Mouse (Mus musculus): ENCODE data around the gene Sertad2. TPM values are rescaled to one million over a fixed set of nuclear protein-coding genes. Genes with fewer than 3 reads are reported as not detected.
A peak's percentile ranks its signal among the peaks of the same experiment; 100 is the strongest.

Gene Sertad2
- polyA plus RNA-seq, 1 experiment from 2014 or later = 30.9 TPM

DNA sequence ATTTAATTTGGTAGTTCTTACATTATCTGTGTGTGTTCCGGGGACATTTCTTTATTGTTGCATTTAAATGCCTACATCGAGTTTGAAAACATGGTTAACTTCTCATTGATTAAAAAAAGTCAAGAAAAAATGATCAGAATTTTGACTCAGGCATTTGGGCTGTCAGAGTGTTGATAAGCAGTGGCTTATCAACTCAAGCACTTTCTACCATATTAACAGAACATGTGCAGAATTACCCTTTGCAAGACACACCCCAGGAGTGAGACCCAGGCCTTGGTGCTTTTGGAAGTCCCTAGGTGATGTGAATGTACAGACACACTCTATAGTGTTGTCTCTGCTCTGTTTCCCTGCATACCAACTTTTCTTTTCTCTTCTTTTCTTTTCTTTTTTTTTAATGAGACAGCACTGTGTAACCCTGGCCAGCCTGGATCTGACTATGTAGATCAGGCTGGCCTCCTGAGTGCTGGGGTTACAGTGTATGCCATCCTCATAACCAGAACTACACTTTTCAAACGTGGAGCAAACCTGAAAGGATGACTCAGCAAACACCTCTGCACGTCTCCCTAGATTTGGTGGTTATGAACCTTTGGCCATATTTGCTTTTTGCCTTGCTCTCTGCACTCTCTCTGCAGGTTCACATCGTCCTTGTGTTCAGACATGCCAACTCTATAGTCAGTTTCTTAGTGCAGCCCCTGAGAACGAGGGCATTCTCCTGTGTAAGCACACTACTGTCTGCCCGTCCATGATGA lies 13.3 kb downstream of the Sertad2 start:
- Histone ChIP-seq H3K36me3 (replicated peaks; ENCODE audit: control insufficient read depth, insufficient read depth) (no peaks in the 10 kb centered on the region), H3K9ac (no peak overlapping the region), H3K4me2 (replicated peaks) (no peak overlapping the region), H3K27ac (no peak overlapping the region), H3K4me1 (replicated peaks; ENCODE audit: control insufficient read depth, insufficient read depth, low read length) (no peaks in the 10 kb centered on the region), H3K27me3 (ENCODE audit: control insufficient read depth, insufficient read depth, low read length) (no peaks in the 10 kb centered on the region), H3K4me3 (replicated peaks; ENCODE audit: low read length) (no peak overlapping the region), H3K9me3 (ENCODE audit: control insufficient read depth, low read length) (no peaks in the 10 kb centered on the region)
- DNase-seq (ENCODE audit: low spot score) (no peak), ATAC-seq (ENCODE audit: low FRiP score) (no peak)
- 87% methylated on average over 7 of the region's 7 CpGs for WGBS

DNA sequence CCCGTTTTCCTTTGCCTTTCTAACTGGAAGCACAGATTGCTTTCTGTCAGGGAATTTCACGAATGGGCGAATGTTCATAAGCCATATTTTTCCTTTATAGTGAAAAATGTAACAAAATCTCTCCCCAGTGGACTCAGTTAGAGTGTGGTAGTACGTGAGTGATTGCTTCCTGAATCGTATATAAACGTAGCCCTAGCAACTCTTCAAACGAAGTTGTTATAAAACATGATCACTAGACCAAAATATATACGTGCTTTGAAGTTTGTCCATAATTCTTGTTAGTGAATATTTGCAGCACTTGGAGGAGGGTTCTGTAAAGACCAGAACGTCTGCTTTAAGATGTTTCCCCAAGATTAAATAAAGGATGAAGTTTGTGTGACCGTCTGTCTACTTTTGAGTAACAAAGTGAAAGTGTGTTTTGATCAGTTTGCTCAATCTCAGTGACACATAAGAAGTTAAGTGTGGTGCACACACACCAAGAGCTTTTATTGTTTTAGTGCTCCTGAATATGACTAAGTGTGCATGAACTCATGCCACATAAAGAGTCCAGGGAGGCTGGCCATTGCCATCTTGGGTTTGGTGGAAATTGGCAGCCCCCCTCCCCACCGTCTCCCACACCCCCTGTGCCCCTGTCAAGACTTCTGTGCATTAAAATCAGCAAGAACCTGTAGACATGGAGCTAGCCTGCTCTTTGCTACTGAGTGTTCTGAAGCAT lies 16.3 kb downstream of the Sertad2 start:
- no peak overlapping the region for H3K27ac ChIP-seq
- no peak for ATAC-seq (ENCODE audit: low FRiP score)

DNA sequence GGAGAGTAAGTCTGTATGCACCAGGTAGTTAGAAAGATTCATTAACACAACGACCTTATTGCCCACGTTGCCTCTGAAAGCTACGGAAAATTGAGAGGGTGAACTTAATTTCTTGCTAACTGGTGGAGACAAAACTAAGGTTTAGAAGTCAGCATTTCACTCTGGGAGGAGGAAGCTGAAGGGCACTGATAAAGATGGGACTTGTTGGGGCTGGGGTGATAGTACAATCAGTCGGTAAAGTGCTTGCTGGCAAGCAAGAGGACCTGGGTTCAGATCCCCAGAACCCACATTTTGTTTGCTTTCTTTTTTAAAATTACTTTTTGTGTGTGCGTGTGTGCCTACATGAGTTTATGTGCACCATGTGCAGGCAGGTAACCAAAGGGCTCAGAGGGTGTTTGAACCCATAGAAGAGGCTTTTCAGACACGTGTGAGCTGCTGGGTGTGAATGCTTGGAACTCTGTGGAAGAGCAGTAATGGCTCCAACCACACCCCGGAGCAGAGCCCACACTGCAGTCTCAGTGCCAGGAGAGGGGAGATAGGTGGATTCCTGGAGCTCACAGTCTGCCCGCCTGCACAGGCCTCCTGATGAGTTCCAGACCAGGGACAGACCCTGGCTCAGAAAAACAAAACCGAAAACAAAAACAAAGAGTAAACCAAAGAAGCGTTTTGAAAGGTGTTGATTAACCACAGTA lies 17.0 kb downstream of the Sertad2 start:
- H3K4me3 ChIP-seq (replicated peaks; ENCODE audit: low read length) = no peak overlapping the region
- no peak for DNase-seq (ENCODE audit: low spot score)
- 78% methylated on average over 10 of the region's 10 CpGs for WGBS
- H3K9ac ChIP-seq = no peak overlapping the region
- H3K4me2 ChIP-seq (replicated peaks) = no peak overlapping the region
- no peaks in the 10 kb centered on the region for H3K36me3 ChIP-seq (replicated peaks; ENCODE audit: control insufficient read depth, insufficient read depth)
- H3K4me1 ChIP-seq (replicated peaks; ENCODE audit: control insufficient read depth, insufficient read depth, low read length) = peaks cover 5% of the 10 kb centered on the region
- no peaks in the 10 kb centered on the region for H3K27me3 ChIP-seq (ENCODE audit: control insufficient read depth, insufficient read depth, low read length)
- H3K9me3 ChIP-seq (ENCODE audit: control insufficient read depth, low read length) = no peaks in the 10 kb centered on the region
- ATAC-seq (ENCODE audit: low FRiP score) = no peak
- no peak overlapping the region for H3K27ac ChIP-seq

More for the DNA sequence above, 16.3 kb downstream of the Sertad2 start:
- H3K4me1 ChIP-seq (replicated peaks; ENCODE audit: control insufficient read depth, insufficient read depth, low read length) = peaks cover 5% of the 10 kb centered on the region
- H3K9ac ChIP-seq = no peak overlapping the region
- H3K4me3 ChIP-seq (replicated peaks; ENCODE audit: low read length) = no peak overlapping the region
- no peaks in the 10 kb centered on the region for H3K27me3 ChIP-seq (ENCODE audit: control insufficient read depth, insufficient read depth, low read length)
- H3K36me3 ChIP-seq (replicated peaks; ENCODE audit: control insufficient read depth, insufficient read depth) = no peaks in the 10 kb centered on the region
- WGBS = 79% methylated on average over 11 of the region's 11 CpGs
- H3K9me3 ChIP-seq (ENCODE audit: control insufficient read depth, low read length) = no peaks in the 10 kb centered on the region
- no peak for DNase-seq (ENCODE audit: low spot score)
- H3K4me2 ChIP-seq (replicated peaks) = no peak overlapping the region

DNA sequence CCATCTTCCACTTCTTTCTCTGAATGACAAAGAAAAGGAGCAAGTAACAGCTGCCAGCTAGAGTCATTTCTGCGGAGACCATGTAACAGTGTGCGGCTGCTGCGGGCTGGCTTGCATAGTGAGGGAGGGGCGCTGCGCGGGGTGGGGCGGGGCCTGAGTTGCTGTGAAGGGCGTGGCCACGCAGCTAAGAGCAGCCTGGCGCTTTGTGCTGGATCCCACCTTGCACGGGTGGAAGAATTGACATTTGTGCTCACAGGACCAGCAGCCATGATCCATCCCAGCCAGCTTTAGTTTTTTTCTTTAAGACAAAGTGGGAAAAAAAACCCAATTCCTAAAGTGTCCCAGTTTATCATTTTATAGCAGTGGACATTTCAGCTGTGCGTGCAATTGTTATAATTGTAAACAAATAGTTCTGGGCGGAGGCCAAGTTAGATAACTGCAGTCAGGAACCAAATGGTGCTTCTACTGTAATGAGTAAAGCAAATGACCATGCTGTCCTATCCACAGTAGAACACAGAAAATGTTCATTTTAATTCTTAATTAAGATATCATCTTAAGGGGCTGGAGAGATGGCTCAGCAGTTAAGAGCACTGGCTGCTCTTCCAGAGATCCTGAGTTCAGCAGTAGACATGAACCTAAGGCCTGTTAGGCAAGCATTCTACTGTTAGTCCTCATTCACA lies 18.4 kb downstream of the Sertad2 start:
- H3K4me3 ChIP-seq (replicated peaks; ENCODE audit: low read length) = peak overlapping the region; percentile 18
- peak overlapping the region; percentile 76 for H3K27ac ChIP-seq
- H3K9me3 ChIP-seq (ENCODE audit: control insufficient read depth, low read length) = no peaks in the 10 kb centered on the region
- DNase-seq (ENCODE audit: low spot score) = peak; percentile 81
- WGBS = 10% methylated on average over 13 of the region's 13 CpGs
- H3K4me2 ChIP-seq (replicated peaks) = peak overlapping the region; percentile 45
- H3K9ac ChIP-seq = peak overlapping the region; percentile 45
- H3K36me3 ChIP-seq (replicated peaks; ENCODE audit: control insufficient read depth, insufficient read depth) = no peaks in the 10 kb centered on the region
- ATAC-seq (ENCODE audit: low FRiP score) = peak; percentile 98
- H3K4me1 ChIP-seq (replicated peaks; ENCODE audit: control insufficient read depth, insufficient read depth, low read length) = peaks cover 5% of the 10 kb centered on the region
- no peaks in the 10 kb centered on the region for H3K27me3 ChIP-seq (ENCODE audit: control insufficient read depth, insufficient read depth, low read length)

DNA sequence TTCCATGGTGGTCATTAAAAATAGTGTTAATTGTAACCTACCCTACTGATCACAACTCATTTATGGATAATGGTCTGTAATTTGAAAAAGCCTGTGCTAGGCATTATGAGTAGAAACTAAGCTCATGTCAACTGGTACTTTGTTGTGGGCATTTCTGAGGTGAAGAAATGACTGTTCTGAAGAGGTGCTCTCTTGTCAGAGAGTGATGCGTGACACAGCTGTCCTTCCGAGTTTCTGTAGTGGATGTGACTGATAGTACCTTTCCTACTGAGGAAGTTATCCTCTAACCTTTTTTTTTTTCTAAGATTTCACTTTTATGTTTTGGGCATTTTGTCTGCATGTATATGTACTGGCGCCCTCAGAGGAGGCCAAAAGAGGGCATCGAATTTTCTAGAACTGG lies 22.0 kb downstream of the Sertad2 start:
- Histone ChIP-seq H3K4me2 (replicated peaks) (no peak overlapping the region), H3K4me1 (replicated peaks; ENCODE audit: control insufficient read depth, insufficient read depth, low read length) (peaks cover 5% of the 10 kb centered on the region), H3K27me3 (ENCODE audit: control insufficient read depth, insufficient read depth, low read length) (no peaks in the 10 kb centered on the region), H3K27ac (no peak overlapping the region), H3K36me3 (replicated peaks; ENCODE audit: control insufficient read depth, insufficient read depth) (no peaks in the 10 kb centered on the region), H3K9me3 (ENCODE audit: control insufficient read depth, low read length) (no peaks in the 10 kb centered on the region), H3K9ac (no peak overlapping the region), H3K4me3 (replicated peaks; ENCODE audit: low read length) (no peak overlapping the region)
- no peak for DNase-seq (ENCODE audit: low spot score)
- no peak for ATAC-seq (ENCODE audit: low FRiP score)
- 95% methylated on average over 4 of the region's 4 CpGs for WGBS

DNA sequence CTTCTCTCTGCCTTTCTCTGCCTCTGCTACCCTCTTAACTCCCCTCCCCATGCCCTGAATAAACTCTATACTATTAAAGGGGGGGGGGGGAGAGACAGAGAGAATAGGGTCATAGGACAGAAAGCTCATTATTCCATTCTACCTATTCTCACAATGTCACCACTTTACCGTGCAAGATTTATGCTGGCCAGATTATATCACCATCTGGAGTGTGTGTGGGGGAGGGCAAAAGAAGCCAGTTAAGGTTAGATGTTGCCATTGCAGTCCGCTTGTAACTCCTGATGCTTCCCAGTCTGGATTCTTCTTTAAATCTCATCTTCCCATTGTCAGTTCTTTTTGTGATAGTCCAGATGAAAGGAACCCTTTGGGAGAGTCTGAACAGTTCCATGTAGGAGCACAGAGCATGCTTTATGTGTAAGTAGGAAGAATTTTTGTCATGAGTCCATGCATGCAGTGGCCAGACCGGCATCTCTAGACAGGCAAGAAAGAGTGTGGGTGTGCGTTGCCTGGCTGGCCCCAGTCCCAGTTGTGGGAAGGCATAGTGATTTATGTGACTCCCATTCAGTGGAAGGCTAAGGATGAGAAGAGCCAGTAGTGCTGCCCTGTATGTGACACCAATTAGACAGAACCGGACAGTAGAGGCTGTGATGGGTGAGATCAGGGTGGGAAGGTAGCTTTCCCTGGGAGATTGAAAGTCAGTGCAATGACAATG lies 28.8 kb downstream of the Sertad2 start:
- H3K9ac ChIP-seq = no peak overlapping the region
- no peaks in the 10 kb centered on the region for H3K27me3 ChIP-seq (ENCODE audit: control insufficient read depth, insufficient read depth, low read length)
- 46% methylated on average over 5 of the region's 5 CpGs for WGBS
- no peak overlapping the region for H3K4me3 ChIP-seq (replicated peaks; ENCODE audit: low read length)
- ATAC-seq (ENCODE audit: low FRiP score) = peak; percentile 43; the same call in 1 of the 2 replicates
- no peak for DNase-seq (ENCODE audit: low spot score)
- H3K36me3 ChIP-seq (replicated peaks; ENCODE audit: control insufficient read depth, insufficient read depth) = no peaks in the 10 kb centered on the region
- peaks cover 4% of the 10 kb centered on the region; the same call in 1 of the 2 replicates for H3K4me1 ChIP-seq (replicated peaks; ENCODE audit: control insufficient read depth, insufficient read depth, low read length)
- no peak overlapping the region for H3K4me2 ChIP-seq (replicated peaks)
- no peak overlapping the region for H3K27ac ChIP-seq
- no peaks in the 10 kb centered on the region for H3K9me3 ChIP-seq (ENCODE audit: control insufficient read depth, low read length)

DNA sequence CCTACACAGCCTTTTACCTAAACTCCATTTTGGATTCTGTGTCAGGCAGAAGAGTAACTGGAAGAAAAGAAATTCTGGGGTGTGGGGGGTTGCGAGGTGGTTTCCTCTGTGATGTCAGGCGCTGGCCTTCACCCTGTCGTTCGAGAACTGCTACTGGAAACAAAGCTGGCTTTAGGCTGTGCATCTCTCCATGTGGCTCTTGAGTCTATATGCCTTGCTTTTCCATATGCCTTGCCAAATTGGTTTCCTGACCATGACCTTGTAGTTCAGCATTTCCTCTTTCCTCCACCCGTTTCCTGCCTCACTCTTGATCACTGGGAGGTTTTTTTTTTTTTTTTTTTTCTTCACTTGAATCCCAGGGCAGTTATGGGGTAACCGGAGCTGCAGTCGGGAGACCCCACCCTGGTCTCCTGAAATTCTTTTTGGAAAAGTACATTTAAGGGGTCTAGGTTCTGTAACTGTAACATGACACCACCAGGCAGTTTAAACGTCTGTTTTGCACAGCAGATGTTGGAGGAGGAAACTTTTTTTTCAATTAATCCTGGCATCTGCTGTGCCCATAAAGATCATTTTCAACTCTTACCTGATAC lies 33.1 kb downstream of the Sertad2 start:
- H3K4me2 ChIP-seq (replicated peaks) = no peak overlapping the region
- H3K4me3 ChIP-seq (replicated peaks; ENCODE audit: low read length) = no peak overlapping the region
- no peaks in the 10 kb centered on the region for H3K9me3 ChIP-seq (ENCODE audit: control insufficient read depth, low read length)
- no peak overlapping the region for H3K27ac ChIP-seq
- no peaks in the 10 kb centered on the region for H3K27me3 ChIP-seq (ENCODE audit: control insufficient read depth, insufficient read depth, low read length)
- WGBS = 65% methylated on average over 8 of the region's 8 CpGs
- no peak for ATAC-seq (ENCODE audit: low FRiP score)
- no peak for DNase-seq (ENCODE audit: low spot score)
- no peaks in the 10 kb centered on the region for H3K36me3 ChIP-seq (replicated peaks; ENCODE audit: control insufficient read depth, insufficient read depth)
- H3K9ac ChIP-seq = no peak overlapping the region
- H3K4me1 ChIP-seq (replicated peaks; ENCODE audit: control insufficient read depth, insufficient read depth, low read length) = peaks cover 4% of the 10 kb centered on the region; the same call in 1 of the 2 replicates

DNA sequence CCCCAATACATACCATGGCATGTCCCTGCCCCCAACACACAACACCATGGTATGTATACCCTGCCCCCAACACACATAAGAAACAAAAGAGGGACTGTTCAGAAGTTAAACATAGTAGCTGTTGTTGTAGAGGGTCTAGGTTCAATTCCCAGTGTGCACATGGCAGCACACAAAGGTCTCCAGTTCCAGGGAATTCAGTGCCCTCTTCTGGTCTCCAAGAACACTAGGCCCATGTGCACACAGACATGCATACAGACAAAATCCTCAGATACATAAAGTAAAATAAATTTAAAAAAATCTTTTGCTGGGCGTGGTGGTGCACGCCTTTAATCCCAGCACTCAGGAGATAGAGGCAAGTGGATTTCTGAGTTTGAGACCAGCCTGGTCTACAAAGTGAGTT lies 39.7 kb downstream of the Sertad2 start:
- ATAC-seq (ENCODE audit: low FRiP score) (no peak), DNase-seq (ENCODE audit: low spot score) (no peak)
- Histone ChIP-seq H3K27ac (no peak overlapping the region), H3K9ac (no peak overlapping the region), H3K36me3 (replicated peaks; ENCODE audit: control insufficient read depth, insufficient read depth) (no peaks in the 10 kb centered on the region), H3K4me1 (replicated peaks; ENCODE audit: control insufficient read depth, insufficient read depth, low read length) (no peaks in the 10 kb centered on the region), H3K27me3 (ENCODE audit: control insufficient read depth, insufficient read depth, low read length) (no peaks in the 10 kb centered on the region), H3K9me3 (ENCODE audit: control insufficient read depth, low read length) (no peaks in the 10 kb centered on the region), H3K4me2 (replicated peaks) (no peak overlapping the region), H3K4me3 (replicated peaks; ENCODE audit: low read length) (no peak overlapping the region)
- WGBS = 94% methylated on average over 2 of the region's 2 CpGs
